Mouse (Mus musculus) myocyte (in vitro differentiated cells): ENCODE measurements around the gene Apod. TPM values are rescaled to one million over a fixed set of nuclear protein-coding genes. Genes with fewer than 3 reads are reported as not detected.

Source experiments
- H3K27me3 ChIP-seq: one replicate; pipeline ENCODE4 v1.6.1; 2011; ENCODE audit not compliant: control insufficient read depth, insufficient read depth, insufficient read length
- H3K36me3 ChIP-seq: one replicate; pipeline ENCODE4 v1.6.1; 2011; ENCODE audit not compliant: control insufficient read depth, insufficient read depth
- H3K4me2 ChIP-seq: one replicate; pipeline ENCODE4 v1.6.1; 2011; ENCODE audit warnings: low read depth, control low read depth
- H3K4me3 ChIP-seq: one replicate; pipeline ENCODE4 v1.5.1; 2011; ENCODE audit warnings: mild to moderate bottlenecking, control low read depth, moderate library complexity
- H3K79me2 ChIP-seq: one replicate; pipeline ENCODE4 v1.6.1; 2011; ENCODE audit not compliant: control insufficient read depth, insufficient read depth
- H3ac ChIP-seq: one replicate; pipeline ENCODE4 v1.6.1; 2011; ENCODE audit not compliant: control insufficient read depth, insufficient read length
- CEBPB ChIP-seq: IDR thresholded peaks from 2 replicates; pipeline ENCODE4 v1.6.1; 2011; ENCODE audit warnings: mild to moderate bottlenecking, moderate library complexity; ENCODE audit not compliant: poor library complexity, insufficient read depth, severe bottlenecking
- E2F4 ChIP-seq: IDR thresholded peaks from one replicate; pipeline ENCODE4 v1.6.1; 2011; ENCODE audit warnings: mild to moderate bottlenecking, control low read depth, moderate library complexity; ENCODE audit not compliant: insufficient read depth
- MAX ChIP-seq: IDR thresholded peaks from one replicate; pipeline ENCODE4 v1.6.1; 2011; ENCODE audit warnings: low read depth, mild to moderate bottlenecking, control low read depth
- MYOD1 ChIP-seq, 3 experiments: IDR thresholded peaks; one replicate each; pipeline ENCODE4 v1.6.1; 2011; ENCODE audit warnings: control low read depth in 2 of 3, low read depth in 2 of 3, mild to moderate bottlenecking in 2 of 3, moderate library complexity in 1 of 3; ENCODE audit not compliant: insufficient read length in 2 of 3, control insufficient read depth in 1 of 3
- MYOG ChIP-seq, 3 experiments: IDR thresholded peaks; one replicate each; pipeline ENCODE4 v1.6.1; 2011; ENCODE audit warnings: control low read depth in 2 of 3, low read depth in 2 of 3, mild to moderate bottlenecking in 2 of 3; ENCODE audit not compliant: insufficient read length in 2 of 3, control insufficient read depth in 1 of 3, insufficient read depth in 1 of 3
- POLR2A ChIP-seq: IDR thresholded peaks from one replicate; pipeline ENCODE4 v1.6.1; 2011; ENCODE audit warnings: low read depth, mild to moderate bottlenecking, control low read depth, moderate library complexity; ENCODE audit not compliant: insufficient read length
- POLR2AphosphoS2 ChIP-seq: IDR thresholded peaks from one replicate; pipeline ENCODE4 v1.6.1; 2011; ENCODE audit warnings: low read depth, control low read depth; ENCODE audit not compliant: insufficient read length
- REST ChIP-seq: IDR thresholded peaks from one replicate; pipeline ENCODE4 v1.6.1; 2011; ENCODE audit warnings: mild to moderate bottlenecking, control low read depth, moderate library complexity; ENCODE audit not compliant: insufficient read depth, insufficient read length
- SRF ChIP-seq: IDR thresholded peaks from one replicate; pipeline ENCODE4 v1.6.1; 2011; ENCODE audit warnings: low read depth; ENCODE audit not compliant: control insufficient read depth, insufficient read length
- TCF12 ChIP-seq: IDR thresholded peaks from one replicate; pipeline ENCODE4 v1.6.1; 2011; ENCODE audit warnings: mild to moderate bottlenecking, control low read depth; ENCODE audit not compliant: poor library complexity, insufficient read depth, severe bottlenecking
- TCF3 ChIP-seq: IDR thresholded peaks from one replicate; pipeline ENCODE4 v1.6.1; 2011; ENCODE audit warnings: low read depth, control low read depth; ENCODE audit not compliant: insufficient read length
- USF1 ChIP-seq: IDR thresholded peaks from one replicate; pipeline ENCODE4 v1.6.1; 2011; ENCODE audit warnings: low read depth, mild to moderate bottlenecking, control low read depth, moderate library complexity
- polyA plus RNA-seq: library from polyadenylated mRNA; unstranded; fragments of >200 nt; fragmentation: generic; extraction: Trizol; gene quantifications from one replicate; pipeline ENCODE4 v1.2.1, GENCODE M21; 2012; ENCODE audit warnings: missing spikeins

The Apod gene
- polyA plus RNA-seq, 1 experiment: 1.2 TPM

DNA sequence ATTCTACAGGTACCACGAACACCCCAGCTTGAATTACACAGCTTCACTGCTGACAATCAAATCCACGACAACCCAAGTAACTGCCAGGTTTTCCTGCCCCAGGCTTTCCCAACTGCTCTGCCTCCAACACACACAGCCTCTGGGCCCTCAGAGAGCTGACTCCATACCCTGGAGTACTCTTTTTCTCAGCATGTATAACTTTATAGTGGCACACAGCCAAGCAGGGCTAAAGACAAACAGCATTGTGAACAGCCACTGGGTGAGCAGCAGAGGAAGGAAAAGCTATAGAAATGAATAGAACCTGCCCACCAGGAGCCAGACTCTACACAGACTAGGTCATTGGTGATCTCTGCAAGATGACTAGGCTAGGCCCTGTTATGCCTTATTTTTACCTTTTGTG, 15.1 kb upstream of the Apod start:
- no peak overlapping the region for H3K4me2 ChIP-seq

GRCm38 (mm10) chr16:31327891-31328290, 13.3 kb upstream of the Apod start:
- H3K4me2 ChIP-seq: no peak overlapping the region
- no peak overlapping the region for H3ac ChIP-seq
- H3K79me2 ChIP-seq: no peaks in the 10 kb centered on the region
- no peak overlapping the region for H3K4me3 ChIP-seq
- TF ChIP-seq SRF: no peak
- TF ChIP-seq CEBPB: no peak
- TF ChIP-seq POLR2AphosphoS2: no peak
- no peak for TF ChIP-seq MAX
- TF ChIP-seq MYOD1 (IDR thresholded peaks at IDR 0.05; ENCODE audit: control insufficient read depth in 1 of 3, insufficient read length in 2 of 3, low read depth in 2 of 3): no peak
- TF ChIP-seq REST: no peak
- TF ChIP-seq MYOG (IDR thresholded peaks at IDR 0.05; ENCODE audit: control insufficient read depth in 1 of 3, insufficient read depth in 1 of 3, insufficient read length in 2 of 3, low read depth in 2 of 3): no peak
- TF ChIP-seq E2F4: no peak
- no peak for TF ChIP-seq TCF12
- TF ChIP-seq TCF3: no peak
- no peak for TF ChIP-seq POLR2A
- TF ChIP-seq USF1: no peak
- H3K36me3 ChIP-seq: no peaks in the 10 kb centered on the region
- H3K27me3 ChIP-seq: no peaks in the 10 kb centered on the region

More for the DNA sequence above, 15.1 kb upstream of the Apod start:
- Histone ChIP-seq H3K36me3 (no peaks in the 10 kb centered on the region), H3K27me3 (no peaks in the 10 kb centered on the region), H3K79me2 (no peaks in the 10 kb centered on the region), H3K4me3 (no peak overlapping the region), H3ac (no peak overlapping the region)
- no peak for TF ChIP-seq CEBPB
- no peak for TF ChIP-seq MYOG (IDR thresholded peaks at IDR 0.05; ENCODE audit: control insufficient read depth in 1 of 3, insufficient read depth in 1 of 3, insufficient read length in 2 of 3, low read depth in 2 of 3)
- no peak for TF ChIP-seq MYOD1 (IDR thresholded peaks at IDR 0.05; ENCODE audit: control insufficient read depth in 1 of 3, insufficient read length in 2 of 3, low read depth in 2 of 3)
- TF ChIP-seq TCF12: no peak
- no peak for TF ChIP-seq MAX
- no peak for TF ChIP-seq POLR2AphosphoS2
- no peak for TF ChIP-seq REST
- TF ChIP-seq E2F4: no peak
- TF ChIP-seq TCF3: no peak
- TF ChIP-seq SRF: no peak
- TF ChIP-seq POLR2A: no peak
- no peak for TF ChIP-seq USF1

GRCm38 (mm10) chr16:31327430-31327829, 12.8 kb upstream of the Apod start:
- Histone ChIP-seq H3ac (no peak overlapping the region), H3K79me2 (no peaks in the 10 kb centered on the region), H3K27me3 (no peaks in the 10 kb centered on the region), H3K4me3 (no peak overlapping the region), H3K36me3 (no peaks in the 10 kb centered on the region), H3K4me2 (no peak overlapping the region)
- TF ChIP-seq MYOG (IDR thresholded peaks at IDR 0.05; ENCODE audit: control insufficient read depth in 1 of 3, insufficient read depth in 1 of 3, insufficient read length in 2 of 3, low read depth in 2 of 3) (peak in 1 of 3 experiments; percentile 36), USF1 (no peak), MYOD1 (IDR thresholded peaks at IDR 0.05; ENCODE audit: control insufficient read depth in 1 of 3, insufficient read length in 2 of 3, low read depth in 2 of 3) (peak in 2 of 3 experiments; percentile 40 to 44)

- Histone ChIP-seq H3K27me3 (no peaks in the 10 kb centered on the region), H3K4me3 (no peak overlapping the region), H3K36me3 (no peaks in the 10 kb centered on the region), H3K4me2 (no peak overlapping the region), H3K79me2 (no peaks in the 10 kb centered on the region), H3ac (no peak overlapping the region)
- no peak for TF ChIP-seq MYOD1 (IDR thresholded peaks at IDR 0.05; ENCODE audit: control insufficient read depth in 1 of 3, insufficient read length in 2 of 3, low read depth in 2 of 3)
- TF ChIP-seq POLR2A: no peak
- TF ChIP-seq REST: no peak
- no peak for TF ChIP-seq CEBPB
- no peak for TF ChIP-seq TCF3
- TF ChIP-seq MAX: no peak
- no peak for TF ChIP-seq SRF
- no peak for TF ChIP-seq TCF12
- TF ChIP-seq MYOG (IDR thresholded peaks at IDR 0.05; ENCODE audit: control insufficient read depth in 1 of 3, insufficient read depth in 1 of 3, insufficient read length in 2 of 3, low read depth in 2 of 3): no peak
- TF ChIP-seq POLR2AphosphoS2: no peak
- TF ChIP-seq USF1: no peak
- no peak for TF ChIP-seq E2F4
These were observed 12.1 kb upstream of the Apod start for GRCm38 (mm10) chr16:31326679-31327078.

GRCm38 (mm10) chr16:31325966-31326365, 11.4 kb upstream of the Apod start:
- Histone ChIP-seq H3K4me2 (no peak overlapping the region), H3K27me3 (no peaks in the 10 kb centered on the region), H3ac (no peak overlapping the region), H3K79me2 (no peaks in the 10 kb centered on the region), H3K4me3 (no peak overlapping the region), H3K36me3 (no peaks in the 10 kb centered on the region)
- TF ChIP-seq CEBPB: no peak
- no peak for TF ChIP-seq MAX
- no peak for TF ChIP-seq POLR2AphosphoS2
